Mouse (Mus musculus): ENCODE data around the gene Tppp3. TPM values are rescaled to one million over a fixed set of nuclear protein-coding genes. Genes with fewer than 3 reads are reported as not detected.

The Tppp3 gene
- polyA plus RNA-seq, 1 experiment from 2014 or later, result 189 TPM

DNA sequence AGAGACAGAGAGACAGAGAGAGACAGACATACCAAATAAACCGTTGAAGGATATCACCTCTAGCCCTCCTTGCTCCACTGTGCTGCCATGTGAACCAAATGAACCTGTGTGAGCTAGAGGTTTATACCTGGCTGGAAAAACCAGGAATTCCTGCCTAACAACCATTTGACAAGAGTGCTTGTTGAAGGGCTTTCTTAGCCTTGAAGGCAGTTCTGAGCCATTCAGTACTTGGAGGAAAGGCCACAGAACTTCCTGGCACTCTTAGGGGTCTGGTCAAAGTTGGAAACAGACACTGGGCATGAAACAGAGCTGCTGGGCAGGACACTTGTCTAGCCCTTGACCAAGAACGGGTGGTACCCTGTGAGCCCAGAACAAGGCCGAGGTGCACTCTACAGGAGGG, 23.2 kb upstream of the Tppp3 start:
- H3K4me3 ChIP-seq (ENCODE audit: low read depth, low read length), result no peak overlapping the region
- no peak for ATAC-seq (ENCODE audit: low read depth)
- no peaks in the 10 kb centered on the region for H3K27me3 ChIP-seq (ENCODE audit: control insufficient read depth, insufficient read depth, low read length)
- no peak overlapping the region for H3K9ac ChIP-seq (replicated peaks; ENCODE audit: low read depth, low read length)
- peaks cover 11% of the 10 kb centered on the region; the same call in 1 of the 2 replicates for H3K4me1 ChIP-seq (ENCODE audit: control insufficient read depth, insufficient read depth, low read length)
- no peaks in the 10 kb centered on the region for H3K36me3 ChIP-seq (ENCODE audit: control insufficient read depth, insufficient read depth, low read length)
- 75% methylated on average over 3 of the region's 3 CpGs for WGBS
- no peak overlapping the region for H3K4me2 ChIP-seq (ENCODE audit: low read depth, low read length)
- no peak overlapping the region for H3K27ac ChIP-seq (ENCODE audit: low read depth, low read length)
- no peaks in the 10 kb centered on the region for H3K9me3 ChIP-seq (ENCODE audit: control insufficient read depth, low read length)

DNA sequence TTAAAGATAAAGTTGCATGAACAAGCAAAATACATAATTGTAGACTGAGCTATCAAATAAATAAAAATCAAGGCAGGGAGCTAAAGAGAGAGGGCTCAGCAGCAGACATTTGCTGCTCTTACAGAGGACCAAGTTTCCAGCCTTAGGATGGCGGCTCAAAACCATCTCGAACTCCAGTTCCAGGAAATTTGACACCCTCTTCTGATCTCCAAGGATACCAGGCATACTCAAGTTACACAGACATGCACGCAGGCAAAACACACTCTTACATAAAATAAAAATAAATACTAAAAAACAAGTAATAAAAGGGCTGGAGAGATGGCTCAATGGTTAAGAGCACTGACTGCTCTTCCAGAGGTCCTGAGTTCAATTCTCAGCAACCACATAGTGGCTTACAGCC, 22.2 kb upstream of the Tppp3 start:
- H3K4me2 ChIP-seq (ENCODE audit: low read depth, low read length), result no peak overlapping the region
- 61% methylated on average over 3 of the region's 3 CpGs for whole genome bisulfite sequencing
- H3K9me3 ChIP-seq (ENCODE audit: control insufficient read depth, low read length), result no peaks in the 10 kb centered on the region
- no peak overlapping the region for H3K4me3 ChIP-seq (ENCODE audit: low read depth, low read length)
- H3K27me3 ChIP-seq (ENCODE audit: control insufficient read depth, insufficient read depth, low read length), result no peaks in the 10 kb centered on the region
- H3K36me3 ChIP-seq (ENCODE audit: control insufficient read depth, insufficient read depth, low read length), result no peaks in the 10 kb centered on the region
- peaks cover 11% of the 10 kb centered on the region; the same call in 1 of the 2 replicates for H3K4me1 ChIP-seq (ENCODE audit: control insufficient read depth, insufficient read depth, low read length)
- H3K27ac ChIP-seq (ENCODE audit: low read depth, low read length), result no peak overlapping the region
- no peak overlapping the region for H3K9ac ChIP-seq (replicated peaks; ENCODE audit: low read depth, low read length)
- ATAC-seq (ENCODE audit: low read depth), result no peak

GRCm38 (mm10) chr8:105489281-105489680, 18.0 kb upstream of the Tppp3 start:
- Histone ChIP-seq H3K9ac (replicated peaks; ENCODE audit: low read depth, low read length) (no peak overlapping the region), H3K4me2 (ENCODE audit: low read depth, low read length) (no peak overlapping the region), H3K36me3 (ENCODE audit: control insufficient read depth, insufficient read depth, low read length) (no peaks in the 10 kb centered on the region), H3K4me3 (ENCODE audit: low read depth, low read length) (no peak overlapping the region), H3K27ac (ENCODE audit: low read depth, low read length) (no peak overlapping the region), H3K9me3 (ENCODE audit: control insufficient read depth, low read length) (no peaks in the 10 kb centered on the region), H3K27me3 (ENCODE audit: control insufficient read depth, insufficient read depth, low read length) (no peaks in the 10 kb centered on the region), H3K4me1 (ENCODE audit: control insufficient read depth, insufficient read depth, low read length) (no peaks in the 10 kb centered on the region)
- no peak for ATAC-seq (ENCODE audit: low read depth)
- WGBS, result 50% methylated on average over 1 of the region's 1 CpGs

DNA sequence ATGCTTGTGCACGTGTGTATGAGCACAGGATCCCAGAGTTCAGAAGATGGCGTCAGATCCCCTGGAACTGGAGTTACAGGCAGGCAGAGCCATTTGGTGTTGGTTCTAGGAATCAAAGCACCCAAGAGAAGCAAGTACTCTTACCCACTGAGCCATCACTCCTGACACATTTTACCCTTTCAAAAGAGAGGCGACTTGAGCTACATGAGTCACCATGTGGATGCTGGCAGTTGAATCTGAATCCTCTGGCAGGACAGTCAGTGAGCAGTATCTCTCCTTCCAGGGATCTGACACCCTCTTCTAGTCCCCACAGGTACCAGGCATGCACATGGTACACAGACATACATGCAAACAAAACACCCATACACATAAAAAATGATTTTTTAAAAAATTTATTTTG, 16.8 kb upstream of the Tppp3 start:
- no peaks in the 10 kb centered on the region for H3K36me3 ChIP-seq (ENCODE audit: control insufficient read depth, insufficient read depth, low read length)
- H3K27me3 ChIP-seq (ENCODE audit: control insufficient read depth, insufficient read depth, low read length), result no peaks in the 10 kb centered on the region
- H3K4me3 ChIP-seq (ENCODE audit: low read depth, low read length), result no peak overlapping the region
- no peaks in the 10 kb centered on the region for H3K9me3 ChIP-seq (ENCODE audit: control insufficient read depth, low read length)
- H3K9ac ChIP-seq (replicated peaks; ENCODE audit: low read depth, low read length), result no peak overlapping the region
- no peak for ATAC-seq (ENCODE audit: low read depth)
- H3K27ac ChIP-seq (ENCODE audit: low read depth, low read length), result no peak overlapping the region
- no peaks in the 10 kb centered on the region for H3K4me1 ChIP-seq (ENCODE audit: control insufficient read depth, insufficient read depth, low read length)
- H3K4me2 ChIP-seq (ENCODE audit: low read depth, low read length), result no peak overlapping the region
- WGBS, result 71% methylated on average over 3 of the region's 3 CpGs

- Histone ChIP-seq H3K9me3 (ENCODE audit: control insufficient read depth, low read length) (no peaks in the 10 kb centered on the region), H3K4me2 (ENCODE audit: low read depth, low read length) (no peak overlapping the region), H3K27me3 (ENCODE audit: control insufficient read depth, insufficient read depth, low read length) (no peaks in the 10 kb centered on the region), H3K27ac (ENCODE audit: low read depth, low read length) (no peak overlapping the region), H3K4me1 (ENCODE audit: control insufficient read depth, insufficient read depth, low read length) (no peaks in the 10 kb centered on the region), H3K36me3 (ENCODE audit: control insufficient read depth, insufficient read depth, low read length) (no peaks in the 10 kb centered on the region), H3K9ac (replicated peaks; ENCODE audit: low read depth, low read length) (no peak overlapping the region), H3K4me3 (ENCODE audit: low read depth, low read length) (no peak overlapping the region)
- ATAC-seq (ENCODE audit: low read depth), result peak; percentile 33; the same call in 1 of the 2 replicates
- WGBS, result 8% methylated on average over 2 of the region's 2 CpGs
These were observed 13.1 kb upstream of the Tppp3 start for GRCm38 (mm10) chr8:105484392-105484791.

DNA sequence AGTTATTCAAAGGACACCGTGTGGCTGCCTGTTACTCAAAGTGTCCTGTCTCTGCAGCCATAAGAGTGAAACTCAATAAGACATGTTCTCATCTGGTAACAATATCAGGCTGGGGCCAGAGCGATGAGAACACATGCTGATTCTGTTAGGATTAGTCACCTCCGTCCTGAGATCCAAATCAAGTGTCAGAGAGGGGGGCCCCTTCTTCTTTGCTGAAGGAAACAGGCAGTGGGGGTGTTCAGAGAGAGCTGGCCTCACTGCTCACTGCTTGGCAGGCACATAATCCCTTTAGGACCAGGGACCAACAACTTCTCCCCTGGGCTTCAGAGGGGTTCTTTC, 12.7 kb upstream of the Tppp3 start:
- WGBS, result 41% methylated on average over 3 of the region's 3 CpGs
- Histone ChIP-seq H3K9ac (replicated peaks; ENCODE audit: low read depth, low read length) (no peak overlapping the region), H3K4me3 (ENCODE audit: low read depth, low read length) (no peak overlapping the region), H3K36me3 (ENCODE audit: control insufficient read depth, insufficient read depth, low read length) (no peaks in the 10 kb centered on the region), H3K4me2 (ENCODE audit: low read depth, low read length) (no peak overlapping the region), H3K4me1 (ENCODE audit: control insufficient read depth, insufficient read depth, low read length) (no peaks in the 10 kb centered on the region), H3K9me3 (ENCODE audit: control insufficient read depth, low read length) (no peaks in the 10 kb centered on the region), H3K27me3 (ENCODE audit: control insufficient read depth, insufficient read depth, low read length) (no peaks in the 10 kb centered on the region), H3K27ac (ENCODE audit: low read depth, low read length) (no peak overlapping the region)
- ATAC-seq (ENCODE audit: low read depth), result no peak; the same call in 1 of the 2 replicates

GRCm38 (mm10) chr8:105483212-105484029, 12.1 kb upstream of the Tppp3 start:
- H3K27me3 ChIP-seq (ENCODE audit: control insufficient read depth, insufficient read depth, low read length), result no peaks in the 10 kb centered on the region
- no peaks in the 10 kb centered on the region for H3K4me1 ChIP-seq (ENCODE audit: control insufficient read depth, insufficient read depth, low read length)
- ATAC-seq (ENCODE audit: low read depth), result peak; percentile 58; the same call in 1 of the 2 replicates
- H3K27ac ChIP-seq (ENCODE audit: low read depth, low read length), result no peak overlapping the region
- H3K9ac ChIP-seq (replicated peaks; ENCODE audit: low read depth, low read length), result no peak overlapping the region
- no peaks in the 10 kb centered on the region for H3K36me3 ChIP-seq (ENCODE audit: control insufficient read depth, insufficient read depth, low read length)
- H3K9me3 ChIP-seq (ENCODE audit: control insufficient read depth, low read length), result no peaks in the 10 kb centered on the region
- no peak overlapping the region for H3K4me2 ChIP-seq (ENCODE audit: low read depth, low read length)
- H3K4me3 ChIP-seq (ENCODE audit: low read depth, low read length), result no peak overlapping the region
- 30% methylated on average over 14 of the region's 14 CpGs for WGBS

GRCm38 (mm10) chr8:105482123-105482522, 10.8 kb upstream of the Tppp3 start:
- H3K36me3 ChIP-seq (ENCODE audit: control insufficient read depth, insufficient read depth, low read length), result no peaks in the 10 kb centered on the region
- H3K27me3 ChIP-seq (ENCODE audit: control insufficient read depth, insufficient read depth, low read length), result no peaks in the 10 kb centered on the region
- H3K9me3 ChIP-seq (ENCODE audit: control insufficient read depth, low read length), result no peaks in the 10 kb centered on the region
- H3K27ac ChIP-seq (ENCODE audit: low read depth, low read length), result no peak overlapping the region
- WGBS, result 82% methylated on average over 8 of the region's 8 CpGs
- no peak for ATAC-seq (ENCODE audit: low read depth)
- H3K4me2 ChIP-seq (ENCODE audit: low read depth, low read length), result no peak overlapping the region
- H3K4me3 ChIP-seq (ENCODE audit: low read depth, low read length), result no peak overlapping the region
- H3K9ac ChIP-seq (replicated peaks; ENCODE audit: low read depth, low read length), result no peak overlapping the region
- H3K4me1 ChIP-seq (ENCODE audit: control insufficient read depth, insufficient read depth, low read length), result no peaks in the 10 kb centered on the region

DNA sequence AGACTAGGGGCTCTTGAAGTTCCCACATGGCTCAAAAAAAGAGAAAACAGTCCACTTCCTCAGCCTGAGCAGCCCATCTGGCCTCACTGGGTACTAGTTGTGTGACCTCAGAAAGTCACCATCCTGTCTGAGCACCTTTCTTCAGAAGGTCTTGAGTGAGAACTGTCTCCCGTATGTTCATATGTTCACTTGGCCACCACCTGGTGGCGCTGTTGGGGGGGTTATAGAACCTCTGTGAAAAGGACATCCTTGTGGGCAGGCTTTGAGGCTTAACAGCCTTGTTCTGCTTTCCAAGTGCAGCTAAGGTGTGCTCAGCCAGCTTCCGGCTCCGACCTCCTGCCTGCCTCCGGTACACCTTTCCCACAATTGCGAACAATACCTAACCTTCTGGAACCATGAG, 10.1 kb upstream of the Tppp3 start:
- Histone ChIP-seq H3K27ac (ENCODE audit: low read depth, low read length) (no peak overlapping the region), H3K27me3 (ENCODE audit: control insufficient read depth, insufficient read depth, low read length) (no peaks in the 10 kb centered on the region), H3K4me1 (ENCODE audit: control insufficient read depth, insufficient read depth, low read length) (no peaks in the 10 kb centered on the region), H3K4me3 (ENCODE audit: low read depth, low read length) (no peak overlapping the region), H3K36me3 (ENCODE audit: control insufficient read depth, insufficient read depth, low read length) (no peaks in the 10 kb centered on the region), H3K4me2 (ENCODE audit: low read depth, low read length) (no peak overlapping the region), H3K9ac (replicated peaks; ENCODE audit: low read depth, low read length) (no peak overlapping the region), H3K9me3 (ENCODE audit: control insufficient read depth, low read length) (no peaks in the 10 kb centered on the region)
- WGBS, result 66% methylated on average over 6 of the region's 6 CpGs
- no peak for ATAC-seq (ENCODE audit: low read depth)

Measured in neural tube, embryonic 14.5 days (tissue).